Comparison of ENCODE assay signal across 9 mouse cellular contexts in the genomic region with DNA sequence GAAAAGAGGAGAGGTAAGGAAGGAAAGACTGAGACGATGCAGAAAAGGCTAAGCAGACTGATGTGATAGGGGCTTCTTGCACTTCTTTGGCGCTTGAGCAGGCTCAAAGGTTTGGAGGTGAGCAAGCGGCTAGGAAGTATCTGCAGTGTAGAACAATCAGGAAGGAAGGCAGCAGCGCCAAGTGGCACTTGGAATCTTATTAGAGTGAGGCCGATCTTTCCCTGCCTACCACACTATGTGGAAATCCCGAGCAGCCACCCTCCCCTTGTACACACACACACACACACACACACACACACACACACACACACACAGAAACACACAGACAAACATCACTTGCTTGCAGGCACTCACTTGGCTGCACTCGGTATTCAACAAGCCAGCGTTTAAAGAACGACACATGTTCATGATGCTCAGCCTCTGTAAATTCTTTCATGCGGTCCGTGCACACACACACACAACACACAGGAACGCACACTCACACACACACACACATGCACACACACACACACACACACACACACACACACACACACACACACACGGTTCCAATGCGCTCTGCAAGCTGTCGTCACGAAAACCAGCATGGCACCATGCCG. TPM values are rescaled to one million over a fixed set of nuclear protein-coding genes. Genes with fewer than 3 reads are reported as not detected.
A peak's percentile ranks its signal among the peaks of the same experiment; 100 is the strongest.
DNase-seq lines count a peak whose midpoint lies in the region; ATAC-seq lines count a peak whose summit lies in the region.
"Had no signal": no experiment of that assay in that cellular context is flagged by ENCODE, and none has a peak within 500 bp of the region (broad histone marks: within the 10 kb centered on the region; RNA-seq: fewer than 3 reads in every experiment).

No protein-coding gene starts in this region.

- peaks cover 19% of the 10 kb centered on the region for H3K27me3 ChIP-seq in intestine, embryonic 15.5 days (replicated peaks)
- peaks cover 4% of the 10 kb centered on the region; the same call in 1 of the 2 replicates for H3K27me3 ChIP-seq in neural tube, embryonic 14.5 days (ENCODE audit: control insufficient read depth, insufficient read depth, low read length)

- peak; percentile 56 for DNase-seq in cerebellum, adult 11-12 months
- DNase-seq in right cerebral cortex, postnatal 4 days = peak; percentile 36
- DNase-seq in right cerebral cortex, postnatal 36 days (ENCODE audit: low spot score in 2 of 2) = no peak
- DNase-seq in ovary, postnatal 36 days (ENCODE audit: low spot score) = no peak
- no peak for DNase-seq in gastrocnemius, adult 8-10 months (ENCODE audit: low spot score in 2 of 2)

- ATAC-seq in cerebellum, adult (ENCODE audit: insufficient number of reproducible peaks, low FRiP score, low TSS enrichment) = no peak
- no peak for ATAC-seq in intestine, embryonic 15.5 days
- ATAC-seq in neural tube, embryonic 14.5 days (ENCODE audit: low read depth) = peak; percentile 10

- H3K4me3 ChIP-seq in intestine, embryonic 15.5 days (replicated peaks) = peak overlapping the region; percentile 66
- peak overlapping the region; percentile 85 for H3K4me3 ChIP-seq in neural tube, embryonic 14.5 days (ENCODE audit: low read depth, low read length)

- peaks cover 8% of the 10 kb centered on the region; the same call in 1 of the 2 replicates for H3K4me1 ChIP-seq in intestine, embryonic 15.5 days (replicated peaks)
- no peaks in the 10 kb centered on the region; the same call in 1 of the 2 replicates for H3K4me1 ChIP-seq in neural tube, embryonic 14.5 days (ENCODE audit: control insufficient read depth, insufficient read depth, low read length)

- H3K9me3 ChIP-seq in intestine, embryonic 15.5 days = no peaks in the 10 kb centered on the region
- no peaks in the 10 kb centered on the region for H3K9me3 ChIP-seq in neural tube, embryonic 14.5 days (ENCODE audit: control insufficient read depth, low read length)

- H3K9ac ChIP-seq in intestine, embryonic 15.5 days = no peak overlapping the region; the same call in 1 of the 2 replicates
- H3K9ac ChIP-seq in neural tube, embryonic 14.5 days (replicated peaks; ENCODE audit: low read depth, low read length) = peak overlapping the region; percentile 88

- H3K27ac ChIP-seq in intestine, embryonic 15.5 days = no peak overlapping the region
- peak overlapping the region; percentile 39; the same call in 1 of the 2 replicates for H3K27ac ChIP-seq in neural tube, embryonic 14.5 days (ENCODE audit: low read depth, low read length)

- H3K4me2 ChIP-seq in intestine, embryonic 15.5 days (replicated peaks) = peak overlapping the region; percentile 98
- H3K4me2 ChIP-seq in neural tube, embryonic 14.5 days (ENCODE audit: low read depth, low read length) = peak overlapping the region; percentile 85

- H3K36me3 ChIP-seq in intestine, embryonic 15.5 days = no peaks in the 10 kb centered on the region
- no peaks in the 10 kb centered on the region for H3K36me3 ChIP-seq in neural tube, embryonic 14.5 days (ENCODE audit: control insufficient read depth, insufficient read depth, low read length)

- WGBS in intestine, embryonic 15.5 days = 9% methylated on average over 17 of the region's 17 CpGs
- WGBS in neural tube, embryonic 14.5 days = 4% methylated on average over 17 of the region's 17 CpGs

RNA-seq across cellular contexts. Expression of a gene that starts 1.4 kb away (rescaled TPM):
- polyA plus RNA-seq in intestine, embryonic 15.5 days (2015; fragmentation: Nextera tagmentation; extraction: Ambion mirVana) = 1.0 and 1.1 TPM in 2 replicates
- polyA plus RNA-seq in neural tube, embryonic 14.5 days (2014; fragmentation: Nextera tagmentation; extraction: Ambion mirVana) = 6.7 and 13.5 TPM in 2 replicates
- total RNA-seq in gastrocnemius, adult 8-10 months (2022) = under 1 TPM; 0.35 to 0.77 (median 0.58) TPM
- polyA plus RNA-seq: C2C12 had no signal

Comparison
In these comparisons a context has a peak if more than half of its experiments do, and no peak if none do; other contexts are left out.
1. DNase-seq: peak in cerebellum, adult 11-12 months (single experiment) and right cerebral cortex, postnatal 4 days (single experiment); none in right cerebral cortex, postnatal 36 days (0 of 2), ovary, postnatal 36 days (single experiment) and gastrocnemius, adult 8-10 months (0 of 2).